Mouse (Mus musculus): ENCODE measurements around the gene Hk3. TPM values are rescaled to one million over a fixed set of nuclear protein-coding genes. Genes with fewer than 3 reads are reported as not detected.

The Hk3 gene
- polyA plus RNA-seq, 1 experiment: 1.7 TPM

- H3K4me1 ChIP-seq (ENCODE audit: control insufficient read depth, insufficient read depth, insufficient read length, low read length): no peaks in the 10 kb centered on the region
- H3K36me3 ChIP-seq (ENCODE audit: control insufficient read depth, insufficient read depth, low read length): no peaks in the 10 kb centered on the region
- WGBS: 46% methylated on average over 7 of the region's 7 CpGs
- TF ChIP-seq POLR2A (IDR thresholded peaks at IDR 0.05; ENCODE audit: low read depth, low read length): no peak
- TF ChIP-seq CTCF (IDR thresholded peaks at IDR 0.05; ENCODE audit: extremely low read depth, insufficient read length, insufficient replicate concordance, low read depth, low read length): no peak
- no peak overlapping the region for H3K4me3 ChIP-seq (ENCODE audit: low read depth, low read length)
- H3K27ac ChIP-seq (ENCODE audit: insufficient read depth, low read depth, low read length): no peak overlapping the region
- no peaks in the 10 kb centered on the region for H3K27me3 ChIP-seq (ENCODE audit: control insufficient read depth, insufficient read depth, low read length)
Measured at GRCm38 (mm10) chr13:54988181-54988760, 32.9 kb downstream of the Hk3 start.

- TF ChIP-seq CTCF (IDR thresholded peaks at IDR 0.05; ENCODE audit: extremely low read depth, insufficient read length, insufficient replicate concordance, low read depth, low read length) (no peak), POLR2A (IDR thresholded peaks at IDR 0.05; ENCODE audit: low read depth, low read length) (no peak)
- 85% methylated on average over 9 of the region's 9 CpGs for WGBS
- no peak overlapping the region for H3K27ac ChIP-seq (ENCODE audit: insufficient read depth, low read depth, low read length)
- H3K4me3 ChIP-seq (ENCODE audit: low read depth, low read length): no peak overlapping the region
- H3K36me3 ChIP-seq (ENCODE audit: control insufficient read depth, insufficient read depth, low read length): no peaks in the 10 kb centered on the region
- no peaks in the 10 kb centered on the region for H3K27me3 ChIP-seq (ENCODE audit: control insufficient read depth, insufficient read depth, low read length)
- H3K4me1 ChIP-seq (ENCODE audit: control insufficient read depth, insufficient read depth, insufficient read length, low read length): no peaks in the 10 kb centered on the region
Measured at GRCm38 (mm10) chr13:54987405-54987804, 33.8 kb downstream of the Hk3 start.

DNA sequence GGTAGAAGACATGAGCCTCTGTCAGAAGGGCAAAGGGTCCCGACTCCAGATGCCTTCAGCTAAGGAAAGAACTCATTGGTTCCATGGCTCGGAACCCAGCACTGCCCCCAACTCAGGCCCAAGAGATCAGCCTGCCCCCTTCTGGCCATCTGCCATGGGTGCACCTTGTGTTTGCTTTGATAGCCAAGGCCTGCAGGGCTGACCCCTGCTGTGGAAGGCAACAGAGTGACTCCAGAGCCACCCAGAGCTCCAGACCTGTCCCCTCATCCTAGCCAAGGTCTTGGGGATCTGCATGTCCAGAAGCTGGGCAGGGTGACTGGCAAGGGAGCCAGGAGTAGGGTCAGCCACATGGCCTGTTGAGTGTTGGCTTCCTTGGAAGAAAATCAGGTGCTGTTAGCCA, 37.6 kb downstream of the Hk3 start:
- Histone ChIP-seq H3K4me1 (ENCODE audit: control insufficient read depth, insufficient read depth, insufficient read length, low read length) (no peaks in the 10 kb centered on the region), H3K27ac (ENCODE audit: insufficient read depth, low read depth, low read length) (no peak overlapping the region), H3K27me3 (ENCODE audit: control insufficient read depth, insufficient read depth, low read length) (no peaks in the 10 kb centered on the region), H3K4me3 (ENCODE audit: low read depth, low read length) (no peak overlapping the region), H3K36me3 (ENCODE audit: control insufficient read depth, insufficient read depth, low read length) (no peaks in the 10 kb centered on the region)
- 65% methylated on average over 2 of the region's 2 CpGs for WGBS
- TF ChIP-seq POLR2A (IDR thresholded peaks at IDR 0.05; ENCODE audit: low read depth, low read length) (no peak), CTCF (IDR thresholded peaks at IDR 0.05; ENCODE audit: extremely low read depth, insufficient read length, insufficient replicate concordance, low read depth, low read length) (peak; percentile 24; the same call in 1 of the 2 replicates)

DNA sequence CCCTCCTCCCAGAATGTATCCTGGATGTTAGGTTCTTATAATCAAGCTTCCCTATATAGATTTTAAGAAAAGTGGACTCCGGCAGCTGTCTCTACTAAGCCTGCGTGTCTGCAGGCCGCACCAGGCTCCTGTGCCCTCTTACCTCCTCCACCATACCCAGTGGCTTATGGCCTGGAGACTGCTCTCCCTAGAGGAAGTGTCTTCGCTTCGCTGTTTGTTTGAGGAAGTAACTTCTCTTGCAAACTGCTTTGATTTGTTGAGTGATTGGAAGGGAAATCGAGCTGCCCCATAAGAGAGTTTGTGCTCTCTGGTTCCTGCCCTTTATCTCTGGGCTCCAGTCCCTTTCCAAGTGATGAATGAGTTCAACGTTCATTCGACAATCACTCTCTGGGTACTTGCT, 38.2 kb downstream of the Hk3 start:
- H3K4me3 ChIP-seq (ENCODE audit: low read depth, low read length): no peak overlapping the region
- TF ChIP-seq POLR2A (IDR thresholded peaks at IDR 0.05; ENCODE audit: low read depth, low read length): no peak
- no peak for TF ChIP-seq CTCF (IDR thresholded peaks at IDR 0.05; ENCODE audit: extremely low read depth, insufficient read length, insufficient replicate concordance, low read depth, low read length)
- H3K4me1 ChIP-seq (ENCODE audit: control insufficient read depth, insufficient read depth, insufficient read length, low read length): no peaks in the 10 kb centered on the region
- no peaks in the 10 kb centered on the region for H3K36me3 ChIP-seq (ENCODE audit: control insufficient read depth, insufficient read depth, low read length)
- 66% methylated on average over 8 of the region's 8 CpGs for WGBS
- no peaks in the 10 kb centered on the region for H3K27me3 ChIP-seq (ENCODE audit: control insufficient read depth, insufficient read depth, low read length)
- H3K27ac ChIP-seq (ENCODE audit: insufficient read depth, low read depth, low read length): no peak overlapping the region

DNA sequence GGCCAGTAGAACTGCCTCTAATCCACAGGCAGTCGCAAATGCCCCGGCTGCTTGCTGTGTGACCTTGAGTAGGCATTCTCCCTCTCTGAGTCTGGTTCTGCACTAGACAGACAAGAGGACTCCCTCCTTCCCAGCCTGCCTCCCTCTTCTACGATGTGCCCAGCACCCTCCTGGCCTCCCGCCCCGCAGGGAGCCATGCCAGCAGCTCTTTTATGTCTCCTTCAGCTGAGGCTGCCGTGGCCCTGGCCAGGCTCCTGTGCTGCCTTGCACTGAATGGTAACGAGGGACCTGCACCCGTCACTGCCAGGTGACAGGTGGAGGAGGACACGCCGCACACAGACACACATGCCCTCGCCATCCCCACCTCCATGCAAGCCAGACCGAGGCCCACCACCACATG, 40.2 kb downstream of the Hk3 start:
- TF ChIP-seq CTCF (IDR thresholded peaks at IDR 0.05; ENCODE audit: extremely low read depth, insufficient read length, insufficient replicate concordance, low read depth, low read length) (no peak), POLR2A (IDR thresholded peaks at IDR 0.05; ENCODE audit: low read depth, low read length) (no peak)
- Histone ChIP-seq H3K4me3 (ENCODE audit: low read depth, low read length) (no peak overlapping the region), H3K27me3 (ENCODE audit: control insufficient read depth, insufficient read depth, low read length) (no peaks in the 10 kb centered on the region), H3K36me3 (ENCODE audit: control insufficient read depth, insufficient read depth, low read length) (no peaks in the 10 kb centered on the region), H3K4me1 (ENCODE audit: control insufficient read depth, insufficient read depth, insufficient read length, low read length) (no peaks in the 10 kb centered on the region), H3K27ac (ENCODE audit: insufficient read depth, low read depth, low read length) (no peak overlapping the region)
- WGBS: 70% methylated on average over 12 of the region's 12 CpGs

- H3K4me1 ChIP-seq (ENCODE audit: control insufficient read depth, insufficient read depth, insufficient read length, low read length): no peaks in the 10 kb centered on the region
- TF ChIP-seq POLR2A (IDR thresholded peaks at IDR 0.05; ENCODE audit: low read depth, low read length) (no peak), CTCF (IDR thresholded peaks at IDR 0.05; ENCODE audit: extremely low read depth, insufficient read length, insufficient replicate concordance, low read depth, low read length) (no peak)
- no peak overlapping the region for H3K27ac ChIP-seq (ENCODE audit: insufficient read depth, low read depth, low read length)
- no peak overlapping the region for H3K4me3 ChIP-seq (ENCODE audit: low read depth, low read length)
- 61% methylated on average over 8 of the region's 8 CpGs for WGBS
- no peaks in the 10 kb centered on the region for H3K36me3 ChIP-seq (ENCODE audit: control insufficient read depth, insufficient read depth, low read length)
- H3K27me3 ChIP-seq (ENCODE audit: control insufficient read depth, insufficient read depth, low read length): no peaks in the 10 kb centered on the region
Measured at GRCm38 (mm10) chr13:54978804-54979203, 42.4 kb downstream of the Hk3 start.

DNA sequence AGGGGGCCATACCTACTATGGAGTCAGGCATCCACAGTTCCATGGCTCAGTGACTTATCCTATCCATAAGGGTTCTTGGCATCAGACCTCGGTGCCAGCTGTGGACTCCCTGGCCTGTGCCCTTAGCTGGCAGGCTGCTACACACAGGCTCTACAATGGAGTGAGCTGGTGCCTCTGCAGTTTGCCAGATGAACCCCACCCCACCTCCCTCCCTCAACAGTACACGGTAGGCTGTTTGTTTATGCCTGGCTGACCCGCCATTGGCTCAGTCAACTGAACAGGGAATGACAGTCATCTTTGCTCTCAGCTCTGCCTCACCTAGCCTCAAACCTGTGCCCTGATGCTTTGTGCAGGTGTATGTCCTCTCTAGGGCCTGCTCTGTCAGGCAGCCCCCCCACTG, 45.6 kb downstream of the Hk3 start:
- Histone ChIP-seq H3K36me3 (ENCODE audit: control insufficient read depth, insufficient read depth, low read length) (no peaks in the 10 kb centered on the region), H3K27ac (ENCODE audit: insufficient read depth, low read depth, low read length) (no peak overlapping the region), H3K4me3 (ENCODE audit: low read depth, low read length) (no peak overlapping the region), H3K27me3 (ENCODE audit: control insufficient read depth, insufficient read depth, low read length) (no peaks in the 10 kb centered on the region), H3K4me1 (ENCODE audit: control insufficient read depth, insufficient read depth, insufficient read length, low read length) (no peaks in the 10 kb centered on the region)
- no peak for TF ChIP-seq CTCF (IDR thresholded peaks at IDR 0.05; ENCODE audit: extremely low read depth, insufficient read length, insufficient replicate concordance, low read depth, low read length)
- TF ChIP-seq POLR2A (IDR thresholded peaks at IDR 0.05; ENCODE audit: low read depth, low read length): no peak
- 46% methylated on average over 3 of the region's 3 CpGs for WGBS
